Mouse (Mus musculus) frontal cortex, postnatal 10 days (tissue): Measurements from ENCODE around the gene Gnptab.

Experiments used
- DNase-seq, 2 experiments: peaks; one replicate each; pipeline ENCODE4 v3.0.0; 2022; ENCODE audit warnings: low spot score in 2 of 2, mixed read lengths in 1 of 2

Gene Gnptab

GRCm38 (mm10) chr10:88377666-88378065, 1.3 kb upstream of the Gnptab start:
- no peak for DNase-seq

- DNase-seq: peak in 1 of 2 experiments; percentile 30
Measured at GRCm38 (mm10) chr10:88380002-88380401, 1.1 kb downstream of the Gnptab start.

- DNase-seq: no peak
Measured at GRCm38 (mm10) chr10:88380430-88381060, 1.6 kb downstream of the Gnptab start.

GRCm38 (mm10) chr10:88381286-88381685, 2.4 kb downstream of the Gnptab start:
- no peak for DNase-seq

GRCm38 (mm10) chr10:88382009-88382408, 3.1 kb downstream of the Gnptab start:
- no peak for DNase-seq

- DNase-seq: no peak
Measured at GRCm38 (mm10) chr10:88383479-88383878, 4.5 kb downstream of the Gnptab start.

- no peak for DNase-seq
Measured at GRCm38 (mm10) chr10:88384081-88384480, 5.1 kb downstream of the Gnptab start.

GRCm38 (mm10) chr10:88385290-88385689, 6.4 kb downstream of the Gnptab start:
- no peak for DNase-seq

- DNase-seq: no peak
Measured at GRCm38 (mm10) chr10:88385758-88386157, 6.8 kb downstream of the Gnptab start.

GRCm38 (mm10) chr10:88386251-88386650, 7.3 kb downstream of the Gnptab start:
- DNase-seq: no peak

GRCm38 (mm10) chr10:88389576-88389975, 10.6 kb downstream of the Gnptab start:
- DNase-seq: no peak

- DNase-seq: no peak
Measured at GRCm38 (mm10) chr10:88390096-88390790, 11.3 kb downstream of the Gnptab start.

- DNase-seq: no peak
Measured at GRCm38 (mm10) chr10:88391495-88391894, 12.6 kb downstream of the Gnptab start.

GRCm38 (mm10) chr10:88392181-88392847, 13.4 kb downstream of the Gnptab start:
- DNase-seq: no peak

GRCm38 (mm10) chr10:88398668-88399243, 19.8 kb downstream of the Gnptab start:
- no peak for DNase-seq

- DNase-seq: no peak
Measured at GRCm38 (mm10) chr10:88399271-88399670, 20.3 kb downstream of the Gnptab start.

- no peak for DNase-seq
Measured at GRCm38 (mm10) chr10:88403021-88403420, 24.1 kb downstream of the Gnptab start.

GRCm38 (mm10) chr10:88404220-88404619, 25.3 kb downstream of the Gnptab start:
- DNase-seq: no peak

GRCm38 (mm10) chr10:88405812-88406211, 26.9 kb downstream of the Gnptab start:
- DNase-seq: no peak

- DNase-seq: no peak
Measured at GRCm38 (mm10) chr10:88407875-88408631, 29.1 kb downstream of the Gnptab start.

- DNase-seq: no peak
Measured at GRCm38 (mm10) chr10:88409751-88410150, 30.8 kb downstream of the Gnptab start.
